Mouse (Mus musculus): ENCODE measurements around the gene Gldc.
"Not testable (repeated sequence)": the region's sequence is repeated elsewhere in the genome, so short reads cannot be mapped to it uniquely, and the experiment has no call there.

The Gldc gene

DNA sequence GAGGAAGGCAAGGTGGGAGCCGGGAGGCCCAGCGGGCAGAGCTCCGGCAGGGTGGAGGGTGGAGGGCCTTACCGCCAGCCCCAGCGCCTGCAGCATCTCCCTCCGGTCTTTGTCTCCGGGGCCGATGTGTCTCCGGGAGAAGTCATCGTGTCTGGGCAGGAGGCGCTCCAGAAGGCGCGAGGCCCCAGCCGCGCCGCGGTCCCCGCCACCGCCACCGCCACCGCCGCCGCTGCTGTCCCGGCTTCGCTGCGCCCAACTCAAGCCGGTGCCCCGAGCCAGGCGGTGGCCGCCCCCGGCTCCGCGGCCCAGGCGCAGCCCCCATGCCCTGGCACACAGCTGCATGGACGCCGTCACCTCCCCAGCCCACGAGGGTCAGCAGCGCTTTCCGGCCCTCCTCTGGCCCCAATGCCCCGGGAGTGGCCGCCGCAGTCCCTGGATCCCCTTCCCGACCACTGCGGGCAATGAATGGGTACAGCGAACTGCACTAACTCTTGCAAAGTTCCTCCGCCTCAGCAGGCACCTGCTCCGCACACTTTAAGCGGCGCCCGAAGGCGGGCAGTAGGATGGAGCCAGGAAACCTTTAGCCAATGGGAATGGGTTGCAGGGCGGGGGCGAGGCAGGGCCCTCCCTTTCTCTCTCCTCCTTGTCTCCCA is at the start of gene Gldc:
Gene Gldc, minus strand, starts transcription at position 511 of the 653 bp plus-strand sequence.
- no peak for DNase-seq

DNA sequence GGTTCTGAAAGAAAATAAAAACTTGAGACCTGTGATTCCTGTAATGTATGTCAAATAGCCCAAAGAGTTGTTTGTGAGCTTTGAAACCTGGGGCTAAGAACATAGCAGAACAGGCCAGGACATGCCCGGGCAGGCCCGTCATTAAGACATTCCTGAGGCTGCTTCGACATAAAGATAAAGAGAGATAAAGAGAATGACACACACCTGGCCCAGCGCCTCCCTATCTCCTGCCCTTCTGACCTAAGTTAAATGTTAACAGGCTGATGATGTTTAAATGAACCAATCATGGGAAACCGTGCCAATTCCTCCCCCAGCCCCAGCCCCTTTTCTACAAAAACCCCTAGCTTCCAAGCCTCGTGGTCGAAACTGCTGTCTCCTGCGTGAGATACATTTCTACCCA is 47.4 kb upstream of the Gldc start:
- not testable (repeated sequence) for DNase-seq

DNA sequence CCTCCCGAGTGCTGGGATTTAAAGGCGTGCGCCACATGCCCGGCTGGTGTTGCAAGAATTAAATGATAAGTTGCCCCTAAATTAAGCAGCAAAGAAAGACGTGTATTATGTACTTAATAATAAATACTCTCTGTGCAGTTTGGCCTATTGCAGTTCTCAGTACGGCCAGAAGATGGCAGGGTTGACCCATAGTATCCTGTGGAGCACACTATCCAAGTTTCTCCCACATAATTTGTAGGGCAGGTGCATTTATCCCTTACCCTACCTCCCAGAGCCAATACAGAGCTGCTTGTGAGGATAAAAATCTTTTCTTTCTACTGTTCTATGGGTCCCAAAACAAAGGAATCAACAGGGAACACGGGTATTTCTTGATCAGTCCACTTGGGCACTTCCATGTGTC is 42.1 kb upstream of the Gldc start:
- no peak for DNase-seq

DNA sequence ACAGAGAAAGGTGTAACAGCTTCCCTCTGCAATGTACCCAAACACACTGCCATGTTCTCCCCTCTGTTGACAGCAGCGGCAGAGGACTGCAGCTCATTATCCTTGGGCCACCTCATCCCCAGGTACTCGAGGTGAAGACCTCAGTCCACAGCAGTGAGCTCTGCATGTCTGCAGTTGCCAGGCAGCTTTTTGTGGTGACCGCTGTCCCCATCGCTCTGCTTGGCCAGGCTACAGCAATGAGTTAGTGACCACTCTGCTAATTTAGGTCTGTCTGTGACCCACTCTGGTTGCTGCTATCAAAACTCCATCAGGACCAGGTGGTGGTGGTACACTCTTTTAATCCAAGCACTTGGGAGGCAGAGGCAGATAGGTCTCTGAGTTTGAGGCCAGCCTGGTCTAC is 41.0 kb upstream of the Gldc start:
- no peak for DNase-seq

DNA sequence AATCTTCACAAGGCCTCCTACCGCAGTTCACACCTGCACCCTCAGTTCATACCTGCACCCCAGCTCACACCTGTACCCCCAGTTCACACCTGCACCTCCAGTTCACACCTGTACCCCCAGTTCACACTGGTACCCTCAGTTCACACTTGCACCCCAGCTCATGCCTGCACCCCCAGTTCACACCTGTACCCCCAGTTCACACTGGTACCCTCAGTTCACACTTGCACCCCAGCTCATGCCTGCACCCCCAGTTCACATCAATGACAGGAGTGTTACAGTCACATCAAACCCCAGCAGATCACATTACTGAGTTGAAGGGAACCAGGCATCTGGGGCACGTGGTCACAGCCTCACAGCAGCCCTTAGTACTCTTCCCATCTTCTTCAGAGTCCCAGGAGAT is 40.5 kb upstream of the Gldc start:
- DNase-seq = not testable (repeated sequence)

DNA sequence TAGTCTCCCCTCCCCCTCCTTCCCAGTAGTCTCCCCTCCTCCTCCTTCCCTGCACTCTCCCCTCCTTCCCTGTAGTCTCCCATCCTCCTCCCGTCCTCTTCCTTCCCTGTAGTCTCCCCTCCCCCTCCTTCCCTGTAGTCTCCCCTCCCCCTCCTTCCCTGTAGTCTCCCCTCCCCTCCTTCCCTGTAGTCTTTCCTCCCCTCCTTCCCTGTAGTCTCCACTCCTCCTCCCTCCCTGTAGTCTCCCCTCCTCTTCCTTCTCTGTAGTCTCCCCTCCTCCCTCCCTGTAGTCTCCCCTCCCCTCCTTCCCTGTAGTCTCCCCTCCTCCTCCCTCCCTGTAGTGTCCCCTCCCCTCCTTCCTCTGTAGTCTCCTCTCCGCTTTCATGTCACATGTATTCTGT is 38.8 kb upstream of the Gldc start:
- no peak for DNase-seq

DNA sequence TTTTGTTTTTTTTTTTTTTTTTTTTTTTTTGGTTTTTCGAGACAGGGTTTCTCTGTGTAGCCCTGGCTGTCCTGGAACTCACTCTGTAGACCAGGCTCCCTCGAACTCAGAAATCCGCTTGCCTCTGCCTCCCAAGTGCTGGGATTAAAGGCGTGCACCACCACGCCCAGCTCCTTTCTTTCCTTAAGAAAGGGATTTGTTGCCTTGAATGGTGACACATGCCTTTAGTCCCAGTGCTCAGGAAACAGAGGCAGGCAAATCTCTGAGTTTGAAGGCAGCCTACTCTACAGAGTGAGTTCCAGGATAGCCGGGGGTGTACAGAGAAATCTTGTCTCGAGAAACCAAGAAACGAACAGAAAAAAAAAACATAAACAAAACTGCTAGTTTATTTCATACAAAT is 33.8 kb upstream of the Gldc start:
- not testable (repeated sequence) for DNase-seq

DNA sequence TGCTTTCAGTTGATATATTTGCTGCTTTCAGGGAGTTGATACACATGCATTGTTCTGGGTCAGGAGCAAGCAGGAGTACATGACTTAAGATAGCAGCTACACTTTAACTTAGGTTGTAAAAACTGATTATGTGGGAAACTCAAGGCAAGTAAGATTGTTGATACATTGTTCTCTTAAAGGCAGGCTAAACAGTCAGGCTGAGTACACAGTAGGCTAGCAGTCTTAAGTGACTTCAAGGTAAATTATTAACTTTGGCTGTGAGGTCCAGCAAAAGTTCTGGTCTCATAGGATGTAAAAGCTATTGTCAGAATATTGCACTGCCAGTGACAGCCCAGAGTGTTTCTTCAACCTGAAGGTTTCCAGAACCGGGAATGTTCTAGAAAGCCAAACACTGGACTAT is 31.8 kb upstream of the Gldc start:
- no peak for DNase-seq

DNA sequence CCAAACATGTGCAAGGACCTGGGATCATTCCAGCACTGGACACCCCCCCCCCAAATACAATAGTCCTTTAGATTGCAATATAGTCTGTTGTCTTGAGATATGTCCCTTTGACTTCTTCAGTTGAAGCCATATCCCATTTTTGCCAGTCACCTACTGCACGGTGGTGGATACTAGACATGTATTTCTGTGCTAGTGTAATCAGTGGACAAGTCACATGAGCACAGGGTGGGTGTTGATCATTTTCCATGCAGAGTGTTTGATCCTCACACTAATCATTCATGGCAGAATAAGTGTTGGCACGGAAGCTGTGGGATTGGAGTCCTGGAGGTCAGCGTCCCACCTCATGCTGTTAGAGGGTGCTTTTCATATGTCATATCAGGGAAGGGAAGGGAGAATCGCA is 30.6 kb upstream of the Gldc start:
- DNase-seq = no peak

DNA sequence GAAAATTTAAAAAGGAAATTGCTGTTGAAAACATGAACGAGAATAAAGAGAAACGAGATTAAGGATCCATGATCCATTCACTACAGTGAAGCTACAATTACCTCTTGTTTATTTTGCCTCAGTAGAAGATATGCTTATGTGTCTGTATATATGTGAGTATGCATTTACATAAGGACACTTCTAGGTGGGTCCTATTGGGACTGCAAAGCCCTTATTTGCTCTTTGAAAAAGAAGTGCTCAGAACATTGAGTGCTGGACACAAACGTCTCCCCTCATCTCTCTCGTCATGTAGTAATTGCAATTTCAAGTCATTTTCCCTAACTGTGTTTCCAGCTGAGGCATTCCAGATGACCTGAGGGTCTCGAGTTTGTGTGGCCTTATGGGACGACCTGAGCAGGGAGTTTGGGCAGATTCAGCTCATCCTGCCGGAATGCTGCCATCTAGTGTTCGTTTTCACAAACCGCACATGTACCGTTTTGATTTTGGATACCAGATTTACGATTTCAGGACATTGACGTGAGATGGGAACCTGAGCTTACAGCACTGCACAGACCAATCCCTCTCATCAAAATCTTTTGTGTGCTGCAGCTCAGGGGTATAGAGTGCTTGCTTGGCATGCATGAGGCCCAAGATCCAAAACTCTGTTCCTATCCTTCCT is 30.1 kb upstream of the Gldc start:
- no peak for DNase-seq

DNA sequence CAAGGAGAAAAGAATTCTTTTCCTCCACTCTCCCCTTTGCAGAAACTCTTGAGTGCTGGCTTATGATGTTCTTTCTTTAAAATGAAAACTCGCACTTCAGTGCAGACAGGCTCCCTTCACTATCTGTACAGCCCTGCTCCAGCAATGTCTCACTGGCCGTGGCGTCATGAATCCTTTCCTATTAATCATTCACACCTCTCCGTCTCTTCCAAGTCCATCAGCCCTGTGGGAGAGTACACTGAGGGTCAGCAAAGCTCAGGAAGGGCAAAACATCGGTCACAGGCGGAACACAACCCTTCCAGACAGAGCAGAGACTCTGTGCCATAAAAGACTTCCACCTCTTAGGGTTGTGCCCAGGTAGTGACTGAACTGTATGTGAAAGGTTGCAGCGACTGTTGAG is 26.9 kb upstream of the Gldc start:
- no peak for DNase-seq

DNA sequence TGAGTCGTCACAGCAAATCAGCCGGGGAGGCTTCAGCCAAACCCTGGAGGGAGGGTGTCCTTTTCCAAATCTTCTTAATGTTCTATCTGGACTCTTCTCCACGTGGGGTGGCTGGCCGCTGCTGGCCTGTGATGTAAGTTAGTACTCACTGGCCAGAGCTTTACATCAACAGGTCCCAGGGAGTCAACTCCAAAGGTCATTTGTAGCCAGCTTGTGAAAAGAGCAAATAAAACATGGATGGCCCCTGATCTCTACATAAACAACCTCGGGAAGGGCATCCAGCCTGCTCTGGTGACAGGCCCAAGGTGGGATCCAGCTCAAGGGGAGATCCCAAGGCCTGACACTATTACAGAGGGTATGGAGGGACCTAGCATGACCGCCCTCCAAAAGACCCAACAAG is 19.8 kb upstream of the Gldc start:
- no peak for DNase-seq

DNA sequence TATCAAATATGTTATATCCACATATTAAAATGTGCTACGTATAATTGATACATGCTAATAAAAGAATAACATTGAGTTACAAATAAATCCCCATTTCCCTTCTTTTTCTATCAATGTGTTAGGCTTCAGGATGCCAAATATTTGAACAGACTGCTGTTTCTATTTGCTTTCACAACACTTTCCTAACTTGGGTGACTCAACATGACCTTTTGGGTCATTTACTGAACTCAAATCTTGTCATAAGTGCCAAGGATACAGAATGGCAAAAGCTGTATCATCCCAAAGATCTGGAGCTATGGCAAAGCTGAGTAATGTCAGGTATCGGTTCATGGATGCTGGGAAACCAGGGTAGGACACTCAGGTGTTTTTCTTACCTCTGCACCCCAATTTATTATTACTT is 12.0 kb upstream of the Gldc start:
- no peak for DNase-seq

DNA sequence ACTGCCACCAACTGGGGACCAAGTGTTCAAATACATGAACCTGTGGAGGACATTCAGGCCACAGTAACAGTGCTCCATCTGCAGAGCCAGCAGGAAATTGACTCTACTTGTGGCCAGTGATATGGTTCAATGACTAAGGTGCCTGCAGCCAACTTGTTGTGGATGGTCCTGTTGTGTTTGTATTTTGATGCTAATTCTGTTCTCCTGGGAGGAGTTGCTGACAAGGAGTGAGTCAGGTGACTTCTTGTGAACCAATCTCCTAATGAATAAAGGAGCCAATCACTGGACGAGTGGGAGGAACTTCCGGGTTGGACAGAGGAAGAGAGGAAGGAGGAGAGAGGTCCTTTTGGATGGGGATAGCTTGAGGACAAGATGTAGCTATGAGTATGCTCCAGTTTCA is 10.3 kb upstream of the Gldc start:
- no peak for DNase-seq

DNA sequence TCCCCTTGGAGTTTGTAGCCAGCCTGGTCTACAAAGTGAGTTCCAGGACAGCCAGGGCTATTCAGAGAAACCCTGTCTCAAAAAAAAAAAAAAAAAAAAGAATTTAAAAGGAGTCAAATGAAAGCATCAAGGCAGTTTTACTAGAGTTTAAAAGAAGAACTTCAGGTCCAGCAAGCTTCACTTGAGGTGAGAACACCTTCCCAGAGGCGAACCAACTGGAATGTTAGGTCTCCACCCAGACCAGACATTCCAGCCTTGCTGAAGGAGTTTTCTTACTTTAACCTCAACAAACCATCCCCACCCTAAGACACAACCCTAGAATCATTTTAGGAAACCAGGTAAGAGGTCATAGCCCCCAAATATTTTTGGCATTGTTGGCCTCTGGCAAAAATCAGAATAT is 4.8 kb upstream of the Gldc start:
- DNase-seq = no peak

DNA sequence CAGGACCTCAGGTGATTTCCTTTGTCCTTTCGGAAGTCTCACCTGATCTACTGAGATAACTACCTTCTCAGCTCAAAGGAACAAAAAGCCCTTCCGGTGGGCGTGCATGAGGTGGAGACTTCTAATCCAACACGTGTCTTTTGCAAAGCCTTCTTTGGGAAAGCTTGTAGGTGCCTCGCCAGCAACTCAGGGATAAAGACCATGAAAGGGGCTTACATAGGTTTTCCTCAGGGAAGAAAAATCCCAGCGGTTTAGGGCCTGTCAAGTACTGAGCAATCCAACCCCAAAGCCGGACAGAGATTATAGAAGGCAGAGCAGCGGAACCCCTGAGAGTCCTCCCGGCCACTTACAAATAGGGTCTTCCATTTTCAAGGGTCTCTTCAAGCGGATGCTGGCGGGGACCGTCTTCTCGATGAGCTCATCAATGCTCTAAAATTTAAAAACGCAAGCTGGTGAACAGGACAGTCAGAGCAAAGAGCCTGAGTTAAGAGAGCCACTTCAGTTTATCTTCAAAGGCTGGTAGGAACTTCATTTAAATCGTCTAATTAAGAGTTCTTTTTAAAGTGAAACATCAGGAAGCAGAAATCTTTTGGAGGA is 1.1 kb downstream of the Gldc start:
- DNase-seq = no peak

DNA sequence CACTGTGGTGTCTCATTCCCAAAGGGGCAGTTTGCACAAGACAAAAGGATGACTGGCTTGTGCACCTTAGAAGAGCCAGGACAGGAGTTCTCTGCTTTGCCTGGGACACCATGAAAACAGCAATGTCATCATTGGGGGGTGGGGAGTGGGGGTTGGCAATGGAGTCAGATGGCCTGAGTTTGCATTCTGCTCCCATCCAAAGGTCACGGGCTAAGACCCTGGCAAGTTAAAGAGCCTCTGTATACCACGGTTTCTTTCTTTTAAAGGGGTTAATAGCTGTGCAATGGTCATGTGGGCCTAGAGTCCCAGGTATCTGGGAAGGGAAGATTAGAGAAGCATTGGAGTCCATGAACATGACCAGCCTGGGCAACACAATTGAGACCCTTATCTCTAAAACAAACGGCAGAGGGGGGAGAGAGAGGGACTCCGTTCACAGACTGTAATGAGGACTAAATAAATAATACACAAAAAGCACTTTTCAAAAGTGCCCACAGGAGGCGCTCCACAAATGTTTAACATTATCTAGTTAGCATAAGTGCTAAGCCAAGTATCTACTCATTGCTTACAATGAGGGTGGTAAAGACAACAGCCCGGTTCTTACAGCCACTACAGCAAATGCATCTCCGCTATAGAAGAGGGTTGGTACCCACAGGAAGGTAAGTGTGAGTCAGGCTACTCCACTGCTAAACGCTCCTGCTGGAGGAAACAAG is 3.7 kb downstream of the Gldc start:
- DNase-seq = no peak

DNA sequence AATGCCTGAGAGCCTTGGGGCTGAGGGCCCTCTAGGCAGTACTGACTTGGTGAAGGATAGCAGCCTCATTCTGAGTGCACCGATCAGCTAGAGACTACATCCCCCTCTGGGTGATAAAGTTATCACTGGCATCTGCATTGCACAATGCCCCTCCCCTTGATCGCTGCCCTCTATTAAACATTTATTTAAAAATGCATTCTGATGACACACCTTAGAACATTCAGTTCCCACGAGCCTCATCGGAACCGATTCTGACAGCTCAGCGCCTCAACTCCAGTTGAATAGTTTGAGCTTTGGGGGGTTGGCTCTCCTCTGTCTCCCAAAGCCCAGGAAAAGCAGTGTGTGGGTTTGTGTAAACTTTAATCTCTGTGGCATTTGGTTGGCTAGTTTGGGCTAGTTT is 4.9 kb downstream of the Gldc start:
- no peak for DNase-seq

DNA sequence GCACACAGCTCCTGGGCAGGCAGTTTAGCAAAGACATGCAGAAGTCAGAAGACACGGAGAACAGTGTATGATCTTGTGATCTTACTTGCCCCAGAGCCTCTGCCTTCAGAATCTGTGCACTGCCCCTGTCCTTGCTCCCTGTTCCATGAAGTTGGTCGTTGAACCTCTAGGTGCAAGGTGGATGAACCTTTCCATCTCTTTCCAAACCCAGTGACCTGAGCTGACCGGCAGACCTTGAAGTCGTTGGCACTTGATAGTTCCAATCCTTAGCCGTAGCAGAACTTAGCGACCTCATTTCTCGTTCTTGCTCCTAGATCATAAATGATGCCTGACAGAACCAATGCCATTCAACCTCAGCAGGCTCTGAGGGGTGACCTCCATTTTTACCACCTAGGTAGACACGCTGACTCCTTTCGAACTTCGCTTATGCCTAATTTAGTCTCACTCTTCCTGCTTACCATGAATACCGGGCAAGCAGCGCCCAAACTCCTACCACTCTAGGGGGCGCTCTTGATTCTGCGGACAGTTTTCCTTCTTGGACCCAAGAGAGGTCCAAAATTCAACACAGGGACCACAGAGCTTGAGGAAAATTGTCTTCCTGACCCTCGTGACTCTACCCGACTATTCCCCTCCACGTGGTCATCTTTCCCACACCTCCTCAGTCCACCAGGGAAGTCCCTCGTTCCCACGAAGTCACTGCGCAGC is 8.3 kb downstream of the Gldc start:
- no peak for DNase-seq

DNA sequence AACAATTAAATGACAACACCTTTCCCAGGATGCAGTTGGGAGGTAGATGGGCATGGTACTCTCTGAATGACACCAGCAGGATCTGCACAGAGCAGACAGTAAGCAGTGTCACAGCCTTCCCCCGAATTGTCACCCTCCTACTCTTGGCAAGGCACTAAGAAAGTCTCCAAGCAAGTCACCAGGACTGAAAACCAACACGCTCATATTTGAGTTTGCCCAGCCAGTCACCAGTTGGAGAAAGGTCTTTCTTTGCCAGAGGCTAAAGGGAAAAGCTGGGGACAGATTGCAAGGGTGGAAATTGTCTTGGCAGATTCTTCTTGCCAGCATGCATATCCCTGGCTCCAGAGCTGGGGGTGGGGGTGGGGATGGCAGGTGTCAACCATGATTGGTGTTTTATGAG is 11.0 kb downstream of the Gldc start:
- DNase-seq = no peak

DNA sequence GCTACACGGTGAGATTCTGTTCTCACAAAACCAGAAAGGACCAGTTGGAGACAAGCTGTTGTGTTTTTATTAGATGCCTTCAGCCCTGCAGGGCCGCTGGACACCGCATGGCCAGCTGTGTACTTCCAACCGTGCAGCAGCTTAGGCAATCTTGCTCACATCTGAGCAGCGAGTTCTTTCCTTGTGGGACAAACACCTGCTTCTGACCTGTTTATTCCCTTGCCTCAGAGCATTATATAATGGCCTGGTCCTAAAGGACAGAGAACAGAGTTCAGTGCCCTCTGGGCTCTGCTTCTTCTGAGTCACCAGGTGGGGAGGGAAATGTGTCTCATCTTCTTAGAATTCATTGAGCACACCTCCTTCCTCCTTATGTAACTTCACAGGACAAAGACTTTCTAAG is 12.4 kb downstream of the Gldc start:
- DNase-seq = no peak

DNA sequence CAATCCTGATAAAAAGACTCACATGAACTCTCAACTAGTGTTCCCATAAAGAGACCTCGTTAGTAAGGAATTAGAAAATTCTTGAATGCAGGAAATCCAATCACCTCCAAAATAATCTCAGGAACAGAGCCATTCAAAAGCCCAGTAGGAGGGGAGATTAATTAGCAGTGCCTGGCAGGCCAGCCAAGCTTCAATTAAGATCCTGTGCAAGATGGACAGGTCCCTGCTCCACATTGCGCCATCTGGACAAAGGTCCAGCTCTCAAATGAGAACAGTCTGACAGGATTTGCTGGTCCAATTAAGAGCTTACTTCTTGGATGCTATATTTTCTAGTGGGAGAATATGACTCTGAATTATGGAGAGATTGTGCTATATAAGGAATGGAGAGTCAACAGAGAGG is 15.2 kb downstream of the Gldc start:
- DNase-seq = no peak

DNA sequence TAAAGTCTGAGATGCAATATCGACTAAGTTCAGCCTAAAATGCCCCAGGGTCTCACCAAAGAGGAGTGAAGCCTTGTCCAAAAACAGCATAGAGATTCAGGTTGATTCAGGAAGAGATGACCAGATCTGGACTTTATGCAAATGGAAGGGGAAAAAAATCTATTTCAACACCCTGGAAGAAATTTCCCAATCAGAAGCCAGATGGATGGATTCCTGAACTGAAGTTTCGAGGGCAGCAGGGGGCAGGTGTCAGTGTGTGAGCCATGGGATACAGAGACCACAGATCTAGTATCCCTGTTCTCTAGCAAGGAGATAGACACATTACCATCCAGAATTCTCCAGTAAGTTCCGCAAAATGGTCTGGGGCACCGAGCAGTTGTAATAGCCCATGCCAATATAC is 17.0 kb downstream of the Gldc start:
- no peak for DNase-seq

Data from thymus, adult 18-20 months (tissue).